Mouse (Mus musculus) stomach, postnatal 0 days (tissue): ENCODE results near the gene Evc. TPM values are rescaled to one million over a fixed set of nuclear protein-coding genes. Genes with fewer than 3 reads are reported as not detected.

Source experiments
- ATAC-seq: fragments of 200-750 bp; cut with Nextera tagmentation; 2 replicates; pipeline ENCODE4 v1.8.0; 2017; ENCODE audit not compliant: low FRiP score, low TSS enrichment
- DNase-seq: peaks from one replicate; pipeline ENCODE4 v3.0.0-alpha.2; 2016; ENCODE audit warnings: low spot score
- H3K27ac ChIP-seq: fragments of 300-500 bp; sonication (generic); replicated peaks from 2 replicates; pipeline ENCODE4 v1.5.1; 2014; ENCODE audit warnings: mild to moderate bottlenecking, control low read depth
- H3K27me3 ChIP-seq: fragments of 300-500 bp; sonication (generic); 2 replicates; pipeline ENCODE4 v1.6.1; 2014; ENCODE audit warnings: low read length; ENCODE audit not compliant: control insufficient read depth, insufficient read depth
- H3K36me3 ChIP-seq: fragments of 300-500 bp; sonication (generic); 2 replicates; pipeline ENCODE4 v1.6.1; 2014; ENCODE audit warnings: low read length, mixed read lengths; ENCODE audit not compliant: control insufficient read depth, insufficient read depth
- H3K4me1 ChIP-seq: fragments of 300-500 bp; sonication (generic); replicated peaks from 2 replicates; pipeline ENCODE4 v1.6.1; 2014; ENCODE audit warnings: antibody characterized with exemption; ENCODE audit not compliant: control insufficient read depth, insufficient read depth
- H3K4me2 ChIP-seq: fragments of 300-500 bp; sonication (generic); replicated peaks from 2 replicates; pipeline ENCODE4 v1.6.1; 2014; ENCODE audit warnings: low read depth, mild to moderate bottlenecking, control low read depth, moderate library complexity
- H3K4me3 ChIP-seq: fragments of 300-500 bp; sonication (generic); 2 replicates; pipeline ENCODE4 v1.5.1; 2014; ENCODE audit warnings: low read depth, low read length, control low read depth
- H3K9ac ChIP-seq: fragments of 300-500 bp; sonication (generic); 2 replicates; pipeline ENCODE4 v1.6.1; 2014; ENCODE audit warnings: mild to moderate bottlenecking, low read length, control low read depth, mixed read lengths
- H3K9me3 ChIP-seq: fragments of 300-500 bp; sonication (generic); 2 replicates; pipeline ENCODE4 v1.6.1; 2016; ENCODE audit warnings: low read length; ENCODE audit not compliant: control insufficient read depth
- CTCF ChIP-seq: IDR thresholded peaks from 2 replicates; pipeline ENCODE4 v1.5.1; 2016; ENCODE audit warnings: antibody characterized with exemption, low read depth, mild to moderate bottlenecking, moderate library complexity
- EP300 ChIP-seq: optimal IDR thresholded peaks from 2 replicates; pipeline ENCODE3; 2016; ENCODE audit warnings: antibody characterized with exemption
- WGBS: fragments of 180-500 bp; shearing (Covaris S2); extraction: QIAGEN DNeasy Blood & Tissue Kit; methylation state at CpG from one replicate; pipeline ENCODE4 v1.1.7; 2014; 5-methylcytosine and 5-hydroxymethylcytosine counted together
- polyA plus RNA-seq: library from polyadenylated mRNA; unstranded; fragments of >200 nt; fragmentation: Nextera tagmentation; extraction: Ambion mirVana; gene quantifications from 2 replicates; pipeline ENCODE4 v1.2.1, GENCODE M21; 2015

Evc gene
- polyA plus RNA-seq, 1 experiment from 2014 or later = 3.8 TPM

GRCm38 (mm10) chr5:37263816-37264215 lies 72.9 kb downstream of the Evc start:
- TF ChIP-seq EP300 (no peak), CTCF (no peak)
- WGBS = 60% methylated on average over 6 of the region's 6 CpGs

GRCm38 (mm10) chr5:37261734-37262133 lies 75.0 kb downstream of the Evc start:
- no peaks in the 10 kb centered on the region for H3K4me1 ChIP-seq
- no peak overlapping the region for H3K9ac ChIP-seq
- H3K4me3 ChIP-seq = no peak overlapping the region
- no peaks in the 10 kb centered on the region for H3K36me3 ChIP-seq
- H3K4me2 ChIP-seq = no peak overlapping the region
- no peak for DNase-seq
- ATAC-seq = no peak
- no peak overlapping the region for H3K27ac ChIP-seq
- no peaks in the 10 kb centered on the region for H3K9me3 ChIP-seq
- no peak for TF ChIP-seq CTCF
- no peak for TF ChIP-seq EP300
- WGBS = 76% methylated on average over 5 of the region's 5 CpGs
- H3K27me3 ChIP-seq = no peaks in the 10 kb centered on the region

More at GRCm38 (mm10) chr5:37263816-37264215, 72.9 kb downstream of the Evc start:
- Histone ChIP-seq H3K4me1 (no peaks in the 10 kb centered on the region), H3K27me3 (no peaks in the 10 kb centered on the region), H3K4me2 (no peak overlapping the region), H3K36me3 (no peaks in the 10 kb centered on the region), H3K27ac (no peak overlapping the region), H3K4me3 (no peak overlapping the region), H3K9me3 (no peaks in the 10 kb centered on the region), H3K9ac (no peak overlapping the region)
- DNase-seq = no peak
- no peak for ATAC-seq

GRCm38 (mm10) chr5:37257243-37257642 lies 79.5 kb downstream of the Evc start:
- ATAC-seq (no peak), DNase-seq (peak; percentile 48)
- H3K4me1 ChIP-seq = no peaks in the 10 kb centered on the region
- 45% methylated on average over 5 of the region's 5 CpGs for WGBS
- H3K9me3 ChIP-seq = no peaks in the 10 kb centered on the region
- H3K9ac ChIP-seq = no peak overlapping the region
- H3K27ac ChIP-seq = no peak overlapping the region
- no peaks in the 10 kb centered on the region for H3K36me3 ChIP-seq
- no peaks in the 10 kb centered on the region for H3K27me3 ChIP-seq
- TF ChIP-seq EP300 (no peak), CTCF (no peak)
- H3K4me2 ChIP-seq = no peak overlapping the region
- no peak overlapping the region for H3K4me3 ChIP-seq

GRCm38 (mm10) chr5:37256823-37257222 lies 79.9 kb downstream of the Evc start:
- Histone ChIP-seq H3K4me2 (no peak overlapping the region), H3K9me3 (no peaks in the 10 kb centered on the region), H3K9ac (no peak overlapping the region), H3K27me3 (no peaks in the 10 kb centered on the region), H3K4me3 (no peak overlapping the region), H3K27ac (no peak overlapping the region), H3K4me1 (no peaks in the 10 kb centered on the region), H3K36me3 (no peaks in the 10 kb centered on the region)
- TF ChIP-seq CTCF = no peak
- no peak for TF ChIP-seq EP300
- ATAC-seq (no peak), DNase-seq (no peak)
- 60% methylated on average over 7 of the region's 7 CpGs for WGBS

- ATAC-seq (no peak), DNase-seq (no peak)
- Histone ChIP-seq H3K36me3 (no peaks in the 10 kb centered on the region), H3K4me2 (no peak overlapping the region), H3K27me3 (no peaks in the 10 kb centered on the region), H3K27ac (no peak overlapping the region), H3K9ac (no peak overlapping the region), H3K4me1 (no peaks in the 10 kb centered on the region), H3K4me3 (no peak overlapping the region), H3K9me3 (no peaks in the 10 kb centered on the region)
- no peak for TF ChIP-seq EP300
- TF ChIP-seq CTCF = no peak
- WGBS = 89% methylated on average over 4 of the region's 4 CpGs
These were observed 82.2 kb downstream of the Evc start for GRCm38 (mm10) chr5:37254523-37254922.

- TF ChIP-seq CTCF = no peak
- no peak for TF ChIP-seq EP300
These were observed 84.4 kb downstream of the Evc start for GRCm38 (mm10) chr5:37252101-37252804.

More at GRCm38 (mm10) chr5:37252101-37252804, 84.4 kb downstream of the Evc start:
- H3K27ac ChIP-seq = no peak overlapping the region
- 74% methylated on average over 9 of the region's 9 CpGs for WGBS
- H3K36me3 ChIP-seq = no peaks in the 10 kb centered on the region
- no peaks in the 10 kb centered on the region for H3K4me1 ChIP-seq
- H3K9ac ChIP-seq = no peak overlapping the region
- ATAC-seq = no peak
- no peak overlapping the region for H3K4me3 ChIP-seq
- H3K27me3 ChIP-seq = no peaks in the 10 kb centered on the region
- H3K4me2 ChIP-seq = no peak overlapping the region
- DNase-seq = no peak
- H3K9me3 ChIP-seq = no peaks in the 10 kb centered on the region
